14 mouse cellular contexts compared by ENCODE assay signal in genomic region chr4:106794247-106794646, GRCm38 (mm10). TPM values are rescaled to one million over a fixed set of nuclear protein-coding genes. Genes with fewer than 3 reads are reported as not detected.
DNase-seq lines count a peak whose midpoint lies in the region; ATAC-seq and TF ChIP-seq lines count a peak whose summit lies in the region.
"Had no signal": no experiment of that assay in that cellular context is flagged by ENCODE, and none has a peak within 500 bp of the region (broad histone marks: within the 10 kb centered on the region; RNA-seq: fewer than 3 reads in every experiment).

No protein-coding gene starts in this region.

- H3K27me3 ChIP-seq in spleen, adult 2 months (ENCODE audit: control insufficient read depth, insufficient read depth, low read length): no peaks in the 10 kb centered on the region
- H3K27me3 ChIP-seq: lung, embryonic 15.5 days; midbrain, embryonic 13.5 days had no signal

- 0 out of 2 replicates have a peak overlapping the region, but pooled peaks have one; percentile 17 for H3K27ac ChIP-seq in spleen, adult 2 months (ENCODE audit: insufficient read depth, low read length)
- H3K27ac ChIP-seq: heart, adult 2 months; hindbrain, postnatal 0 days; lung, embryonic 15.5 days; midbrain, embryonic 13.5 days had no signal

- peak; percentile 33 to 53; a peak in 2 of 4 replicates for ATAC-seq in hematopoietic stem cell, adult 5-6 weeks (replicated peaks in 1 of 2; ENCODE audit: insufficient read depth in 1 of 2, low FRiP score in 2 of 2, low TSS enrichment in 1 of 2, low read depth in 1 of 2, poor library complexity in 2 of 2, severe bottlenecking in 2 of 2)
- ATAC-seq in megakaryocyte progenitor cell, adult 5-6 weeks (replicated peaks; ENCODE audit: poor library complexity): peak; percentile 77
- ATAC-seq: hindbrain, postnatal 0 days; midbrain, embryonic 13.5 days had no signal

- 53% methylated on average over 7 of the region's 7 CpGs for WGBS in spleen, adult 2 months

- peak in 1 of 2 experiments; percentile 62 for DNase-seq in spleen, adult 2 months (ENCODE audit: low read depth in 1 of 2, low spot score in 2 of 2)
- DNase-seq in spleen, postnatal 4 days (ENCODE audit: low spot score in 2 of 2): no peak
- no peak for DNase-seq in layer of hippocampus, postnatal 36 days
- no peak for DNase-seq in embryo, embryonic 11 days
- no peak for DNase-seq in adrenal gland, postnatal 14 days
- no peak for DNase-seq in ovary, postnatal 36 days (ENCODE audit: low spot score)
- DNase-seq: cerebellum, postnatal 36 days; heart, adult 2 months; kidney, postnatal 25 days had no signal

- H3K36me3 ChIP-seq in spleen, adult 2 months (ENCODE audit: control insufficient read depth, insufficient read depth, low read length): no peaks in the 10 kb centered on the region
- H3K36me3 ChIP-seq: lung, embryonic 15.5 days; midbrain, embryonic 13.5 days had no signal

- H3K4me3 ChIP-seq in spleen, adult 2 months (ENCODE audit: extremely low read depth, insufficient read depth, insufficient read length): no peak overlapping the region
- H3K4me3 ChIP-seq: heart, adult 2 months; lung, embryonic 15.5 days; midbrain, embryonic 13.5 days had no signal

- no peak for TF ChIP-seq POLR2A in spleen, adult 2 months (IDR thresholded peaks at IDR 0.05; ENCODE audit: low read depth, low read length)

- H3K4me1 ChIP-seq in spleen, adult 2 months (ENCODE audit: control insufficient read depth, insufficient read depth, insufficient read length): no peaks in the 10 kb centered on the region; the same call in 1 of the 2 replicates

- no peak for TF ChIP-seq CTCF in spleen, adult 2 months (IDR thresholded peaks at IDR 0.05; ENCODE audit: extremely low read depth, insufficient read depth, insufficient read length, insufficient replicate concordance)

RNA-seq across cellular contexts. Expression of gene Acot11, which starts 10.6 kb away (rescaled TPM):
- 5.5 and 7.7 TPM in 2 replicates for polyA plus RNA-seq in spleen, adult 2 months (2012; rRNA removed)
- 7.2 and 11.1 TPM in 2 replicates for total RNA-seq in hematopoietic stem cell, adult 5-6 weeks (2017)
- total RNA-seq in megakaryocyte progenitor cell, adult 5-6 weeks (2015): 2.0 and 2.3 TPM in 2 replicates
- 2.6 and 3.2 TPM in 2 replicates for total RNA-seq in megakaryocyte progenitor cell, adult 5-6 weeks (2017)
- total RNA-seq in layer of hippocampus, postnatal 36 days (2021): 10 to 100 TPM; 50.8 to 52.0 TPM
- 55.2 and 61.6 TPM in 2 replicates for total RNA-seq in adrenal gland, postnatal 14 days (2021)
